Mouse (Mus musculus) erythroid progenitor cell, adult 5-6 weeks (primary cell): ENCODE results near the gene Myo16. TPM values are rescaled to one million over a fixed set of nuclear protein-coding genes. Genes with fewer than 3 reads are reported as not detected.

ENCODE experiments used
- ATAC-seq: replicated peaks from 2 replicates; pipeline ENCODE4 v1.8.0; 2016; ENCODE audit warnings: moderate number of reproducible peaks, mild to moderate bottlenecking, moderate TSS enrichment, inconsistent platforms; ENCODE audit not compliant: poor library complexity, low FRiP score, severe bottlenecking
- total RNA-seq, 2 experiments: library from RNA; stranded (forward) in 1 of 2; stranded (reverse) in 1 of 2; fragments of 150-400 nt in 1 of 2; fragments of 186-747, 209-891 nt in 1 of 2; gene quantifications; 2 replicates each; pipeline versions ENCODE4 v1.2.3 to v1.2.4; 2015 to 2017; ENCODE audit warnings: low replicate concordance in 2 of 2

The Myo16 gene
- total RNA-seq, 2 experiments from 2014 or later = not detected

GRCm38 (mm10) chr8:10270094-10270493 is 116.4 kb downstream of the Myo16 start:
- no peak for ATAC-seq

DNA sequence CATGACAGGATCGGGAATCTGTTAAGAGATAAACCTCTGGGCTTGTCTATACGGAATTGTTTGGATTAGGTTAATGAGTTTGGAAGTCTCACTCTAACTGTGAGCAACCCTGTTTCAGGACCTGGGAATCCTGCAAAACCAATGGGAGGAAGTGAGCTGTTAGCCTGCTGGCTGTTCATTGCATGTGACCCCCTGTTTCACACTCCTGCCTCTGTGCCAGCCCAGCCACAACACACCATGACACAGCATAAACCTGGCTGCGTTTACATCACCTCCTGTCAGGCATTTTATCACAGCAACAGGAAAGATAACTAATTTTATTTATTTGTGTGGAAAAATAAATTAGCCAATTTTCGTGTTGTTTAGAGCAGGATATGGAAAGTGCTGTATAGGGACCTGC is 138.9 kb downstream of the Myo16 start:
- ATAC-seq = no peak

DNA sequence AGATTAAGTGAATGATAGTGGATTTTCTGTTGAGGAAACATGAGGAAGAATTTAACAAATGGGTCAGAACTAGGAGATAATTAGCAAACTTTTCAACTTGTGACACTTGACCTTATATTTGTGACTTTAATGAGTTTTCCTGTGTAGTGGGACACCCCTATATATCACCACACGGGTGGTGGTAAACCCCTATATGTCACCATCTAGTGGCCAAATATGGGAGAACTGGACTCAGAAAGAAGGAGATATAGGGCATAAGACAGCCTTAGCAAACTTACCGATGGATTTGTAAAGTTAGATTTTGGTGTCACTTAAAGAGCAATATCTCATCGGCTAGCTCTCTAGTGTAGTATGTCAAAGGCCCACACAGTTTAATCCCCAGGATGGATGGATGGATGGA is 147.1 kb downstream of the Myo16 start:
- no peak for ATAC-seq

DNA sequence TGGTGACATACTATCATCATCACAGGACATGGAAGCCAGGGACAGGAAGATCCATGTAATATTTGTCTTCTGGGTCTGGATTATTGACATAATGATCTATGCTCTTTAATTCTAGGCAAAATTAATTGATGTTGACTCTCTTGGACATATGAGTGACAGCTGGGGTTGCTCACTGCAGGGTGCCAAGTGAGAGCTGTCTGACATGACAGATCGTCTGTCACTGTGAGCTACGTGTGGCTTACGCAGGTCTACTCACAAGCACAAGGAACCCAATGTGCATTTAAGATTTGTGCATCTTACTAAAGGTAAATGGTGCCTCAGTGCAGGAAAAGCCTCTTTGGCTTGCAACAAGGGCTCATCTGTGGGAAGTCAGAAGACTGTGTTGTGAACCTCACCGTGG is 149.3 kb downstream of the Myo16 start:
- ATAC-seq = no peak

DNA sequence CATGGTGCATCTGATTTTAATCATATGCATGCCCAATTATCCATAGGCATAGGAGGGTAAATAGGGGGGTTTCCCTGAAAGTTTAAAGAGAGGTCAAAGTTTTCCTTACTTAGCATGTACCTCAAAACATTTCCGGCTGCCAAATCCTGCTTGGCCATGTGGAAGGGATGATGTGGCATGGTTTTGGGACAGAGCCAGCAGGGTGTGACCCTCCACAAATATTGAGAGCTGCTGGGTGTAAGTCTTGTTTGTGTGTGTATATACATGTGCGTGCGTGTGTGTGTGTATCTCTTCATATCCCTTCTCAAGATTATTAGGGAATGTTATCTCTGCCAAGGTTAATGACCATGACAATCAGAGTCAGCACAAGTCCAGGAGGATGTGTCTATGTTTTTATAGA is 150.3 kb downstream of the Myo16 start:
- ATAC-seq = no peak

- ATAC-seq = no peak
Observed at GRCm38 (mm10) chr8:10304721-10305120, 151.0 kb downstream of the Myo16 start.

DNA sequence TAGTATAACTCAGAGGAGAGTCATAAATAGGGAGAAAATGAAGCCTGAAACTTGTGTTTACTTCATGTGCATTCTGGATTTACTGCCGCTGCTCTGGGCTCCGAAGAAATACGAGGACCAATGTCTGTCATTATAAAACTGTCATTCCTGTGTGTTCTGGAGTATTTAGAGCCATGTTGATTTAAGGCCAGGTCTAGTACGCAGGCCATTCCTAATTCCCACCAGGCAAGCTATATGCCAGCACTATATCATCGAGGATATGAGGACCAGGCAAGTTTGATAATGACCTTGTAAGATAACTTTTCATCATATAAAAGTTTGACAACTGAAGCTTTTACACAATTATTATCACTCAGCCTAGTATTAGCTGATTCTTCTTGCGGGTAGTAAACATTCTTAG is 153.6 kb downstream of the Myo16 start:
- ATAC-seq = no peak

DNA sequence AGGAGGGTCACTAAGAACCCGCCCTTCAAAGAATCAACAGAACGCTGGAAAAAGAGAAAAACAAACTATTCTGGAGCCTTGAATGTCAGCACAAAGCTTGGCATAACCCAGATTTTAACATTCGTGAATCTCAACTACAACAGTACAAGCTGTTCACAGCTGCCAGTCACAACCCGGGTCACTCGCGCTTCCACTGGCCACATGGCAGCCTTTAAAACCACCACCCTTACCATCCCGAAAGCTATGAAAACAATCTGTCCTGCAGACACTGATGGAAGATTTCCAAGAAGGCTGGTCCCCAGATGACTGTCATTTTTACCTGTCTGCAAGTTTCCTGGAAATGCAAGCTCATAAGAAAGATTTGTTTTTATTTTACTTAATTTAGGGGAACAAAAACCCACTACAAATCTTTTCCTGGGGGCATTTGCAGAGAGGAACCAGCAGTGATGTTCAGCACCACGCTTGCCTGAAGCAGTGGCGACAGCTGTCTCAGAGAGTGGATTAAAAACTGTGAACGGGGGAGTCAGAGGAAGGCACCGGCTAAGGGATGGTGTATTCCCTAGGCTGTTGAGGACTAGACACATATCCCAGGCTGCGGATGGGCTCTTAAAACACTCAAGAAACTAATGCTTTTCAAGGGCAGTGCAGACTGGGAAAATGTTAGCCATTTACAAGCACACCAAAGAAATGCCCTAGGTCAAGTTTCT is 154.2 kb downstream of the Myo16 start:
- no peak for ATAC-seq

GRCm38 (mm10) chr8:10310470-10310869 is 156.8 kb downstream of the Myo16 start:
- no peak for ATAC-seq

- ATAC-seq = no peak
Observed at GRCm38 (mm10) chr8:10312316-10312715, 158.6 kb downstream of the Myo16 start.

DNA sequence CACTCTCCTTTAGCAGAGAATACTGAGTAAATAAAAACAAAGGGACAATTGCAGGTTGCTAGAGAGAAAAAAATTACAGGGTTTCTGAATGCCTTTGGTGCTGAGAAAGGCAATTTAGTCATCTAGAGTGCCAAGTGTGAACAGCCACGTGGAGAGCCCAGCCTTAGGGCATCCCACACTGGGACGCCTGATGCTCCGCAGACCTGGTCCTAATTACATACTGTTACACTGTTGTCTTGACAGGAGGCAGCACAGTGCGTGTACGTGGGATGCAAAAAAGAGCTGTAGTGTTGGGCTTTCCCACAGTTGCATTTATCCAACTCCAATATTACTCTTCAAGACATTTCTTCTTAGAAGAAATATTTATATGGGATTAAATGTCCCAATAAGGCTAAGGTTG is 162.5 kb downstream of the Myo16 start:
- no peak for ATAC-seq

DNA sequence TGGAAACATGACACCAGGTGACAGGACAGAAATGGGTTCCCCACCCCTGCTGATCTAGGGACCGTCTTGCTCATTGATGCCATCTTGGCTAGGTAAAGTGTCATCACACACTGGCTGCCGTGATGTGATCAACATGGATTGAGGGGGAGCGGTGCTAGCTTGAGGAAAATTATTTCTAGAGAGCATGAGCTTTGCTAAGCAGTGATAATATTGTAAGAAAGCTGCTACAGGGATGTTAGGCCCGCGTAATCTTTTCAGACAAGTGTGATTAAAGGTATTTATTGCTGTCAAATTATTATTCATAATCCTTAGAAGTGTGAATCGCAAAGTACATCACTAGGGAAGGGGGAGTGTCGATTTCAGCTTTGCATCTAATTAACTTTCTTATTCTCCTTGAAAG is 164.4 kb downstream of the Myo16 start:
- no peak for ATAC-seq

GRCm38 (mm10) chr8:10350451-10350850 is 196.7 kb downstream of the Myo16 start:
- no peak for ATAC-seq

DNA sequence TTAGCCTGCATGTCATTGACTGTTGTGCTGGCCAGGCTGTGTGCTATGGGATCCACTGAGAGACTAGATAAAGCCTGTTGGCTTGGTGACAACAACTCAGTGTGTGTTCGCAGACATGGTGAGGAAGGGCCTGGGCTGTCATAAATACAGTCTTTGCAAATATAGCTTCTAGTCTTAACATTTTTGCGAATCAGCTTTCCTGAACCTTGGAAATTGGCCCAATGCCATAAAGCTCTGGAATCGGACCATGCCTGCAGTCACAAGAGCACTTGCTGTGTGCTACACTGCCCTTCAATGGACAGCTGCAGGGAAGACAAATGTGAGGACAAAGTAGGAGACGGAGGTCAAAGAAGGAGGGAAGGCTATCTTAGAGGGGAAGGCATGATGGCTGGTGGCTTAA is 205.0 kb downstream of the Myo16 start:
- ATAC-seq = no peak

DNA sequence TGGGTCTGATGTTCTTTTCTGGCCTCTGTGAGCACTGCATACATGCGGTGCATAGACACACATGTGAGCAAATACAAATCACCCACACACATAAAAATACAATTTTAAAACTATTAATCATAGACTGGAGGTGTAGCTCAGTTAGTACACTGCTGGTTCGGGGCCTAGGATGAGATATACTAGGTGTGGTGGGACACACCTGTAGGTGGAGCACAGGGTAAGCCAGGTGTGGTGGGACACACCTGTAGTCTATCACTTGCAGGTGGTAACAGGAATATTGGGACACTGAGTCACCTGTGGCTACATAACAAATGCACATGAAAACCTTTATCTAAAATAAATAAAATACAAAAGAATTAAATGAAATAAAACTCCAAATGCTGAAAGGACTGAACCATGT is 209.2 kb downstream of the Myo16 start:
- no peak for ATAC-seq

- no peak for ATAC-seq
Observed at GRCm38 (mm10) chr8:10363654-10364406, 210.1 kb downstream of the Myo16 start.

DNA sequence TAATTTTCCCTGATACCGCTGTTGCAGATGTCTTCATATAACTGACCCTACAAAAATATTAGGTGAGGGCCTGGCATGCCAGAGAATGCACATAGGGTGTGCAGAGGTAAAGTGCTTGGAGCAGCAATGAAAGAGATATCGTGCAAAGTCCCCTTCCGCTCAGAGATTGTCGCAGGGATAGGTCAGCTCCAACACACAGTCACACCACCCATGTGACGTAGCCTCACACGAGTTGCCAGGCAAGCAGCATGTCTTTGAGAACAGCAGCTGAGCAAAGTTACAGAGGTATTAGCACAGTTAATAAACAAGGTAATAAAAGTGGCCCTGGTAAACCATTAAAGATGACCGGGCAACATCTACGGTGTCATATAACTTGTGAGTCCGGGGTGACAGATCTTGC is 212.4 kb downstream of the Myo16 start:
- no peak for ATAC-seq

GRCm38 (mm10) chr8:10372571-10372970 is 218.9 kb downstream of the Myo16 start:
- ATAC-seq = no peak

DNA sequence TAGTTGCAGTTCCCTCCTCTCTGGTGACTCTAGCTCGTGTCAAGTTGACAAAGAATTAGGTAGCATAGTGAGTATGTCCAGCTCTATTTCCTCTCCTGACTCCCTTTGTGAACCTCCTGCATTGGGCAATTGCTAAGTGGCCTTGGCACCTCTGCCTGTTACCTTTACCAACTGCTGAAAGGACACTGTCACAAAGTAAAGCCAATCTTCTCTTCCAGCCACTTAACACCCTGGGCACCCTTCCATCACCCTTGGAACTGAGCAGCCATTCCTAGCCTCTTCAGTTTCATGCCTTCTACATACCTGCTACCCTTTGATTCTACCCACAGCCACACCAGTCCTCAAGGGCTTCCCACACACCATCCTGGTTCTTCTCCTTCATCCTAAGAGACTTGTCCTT is 233.4 kb downstream of the Myo16 start:
- ATAC-seq = no peak

DNA sequence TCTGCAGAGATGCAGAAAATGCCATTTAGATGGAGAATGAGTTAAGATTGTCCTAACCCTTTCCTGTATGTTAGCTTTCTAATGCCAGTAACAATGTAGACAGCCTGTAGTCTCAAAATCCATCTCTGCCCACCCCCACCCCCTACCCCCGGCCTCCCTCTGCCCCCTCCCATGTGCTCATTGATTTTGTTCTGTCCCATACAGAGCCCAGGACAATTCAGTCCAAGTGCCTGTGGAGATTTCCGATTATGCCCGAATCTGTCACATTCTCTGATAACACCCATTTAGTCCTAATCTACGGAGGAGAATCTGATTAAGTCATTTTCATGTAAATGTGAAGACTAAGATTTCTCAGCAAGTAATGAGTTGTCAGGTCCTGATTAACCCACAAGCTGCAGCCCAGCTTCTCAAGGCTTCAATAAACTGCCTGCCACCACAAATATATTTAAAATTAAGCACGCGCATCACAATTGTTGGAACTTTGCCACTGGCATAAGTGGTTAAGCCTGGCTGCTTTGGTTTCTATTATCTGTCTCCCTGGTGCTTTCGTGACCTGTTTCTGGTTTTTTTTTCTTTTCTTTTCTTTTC is 237.5 kb downstream of the Myo16 start:
- ATAC-seq = no peak

DNA sequence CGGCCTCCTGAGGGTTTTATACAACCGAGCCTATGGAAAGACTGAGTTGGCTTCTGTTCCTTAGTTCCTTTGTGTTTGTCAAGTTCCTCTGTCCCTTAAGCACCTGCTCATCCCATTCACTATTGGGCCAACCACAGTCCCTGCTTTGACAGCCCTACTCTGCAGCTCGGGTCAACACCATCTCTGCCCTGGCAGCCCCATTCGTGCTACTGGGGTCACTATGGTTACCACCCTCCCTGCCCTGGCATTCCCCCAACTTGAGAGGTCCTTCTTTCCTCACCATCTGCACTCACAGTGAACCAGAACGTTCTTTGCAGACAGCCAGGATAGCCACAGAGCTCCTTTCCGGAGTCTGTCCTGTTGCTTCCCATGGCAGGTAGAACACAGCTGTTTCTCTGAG is 238.2 kb downstream of the Myo16 start:
- ATAC-seq = no peak
